Mouse (Mus musculus): Measurements from ENCODE around the gene Snta1.

The Snta1 gene

GRCm38 (mm10) chr2:154422181-154422580, 14.3 kb upstream of the Snta1 start:
- DNase-seq (ENCODE audit: low spot score in 2 of 2), result no peak

DNA sequence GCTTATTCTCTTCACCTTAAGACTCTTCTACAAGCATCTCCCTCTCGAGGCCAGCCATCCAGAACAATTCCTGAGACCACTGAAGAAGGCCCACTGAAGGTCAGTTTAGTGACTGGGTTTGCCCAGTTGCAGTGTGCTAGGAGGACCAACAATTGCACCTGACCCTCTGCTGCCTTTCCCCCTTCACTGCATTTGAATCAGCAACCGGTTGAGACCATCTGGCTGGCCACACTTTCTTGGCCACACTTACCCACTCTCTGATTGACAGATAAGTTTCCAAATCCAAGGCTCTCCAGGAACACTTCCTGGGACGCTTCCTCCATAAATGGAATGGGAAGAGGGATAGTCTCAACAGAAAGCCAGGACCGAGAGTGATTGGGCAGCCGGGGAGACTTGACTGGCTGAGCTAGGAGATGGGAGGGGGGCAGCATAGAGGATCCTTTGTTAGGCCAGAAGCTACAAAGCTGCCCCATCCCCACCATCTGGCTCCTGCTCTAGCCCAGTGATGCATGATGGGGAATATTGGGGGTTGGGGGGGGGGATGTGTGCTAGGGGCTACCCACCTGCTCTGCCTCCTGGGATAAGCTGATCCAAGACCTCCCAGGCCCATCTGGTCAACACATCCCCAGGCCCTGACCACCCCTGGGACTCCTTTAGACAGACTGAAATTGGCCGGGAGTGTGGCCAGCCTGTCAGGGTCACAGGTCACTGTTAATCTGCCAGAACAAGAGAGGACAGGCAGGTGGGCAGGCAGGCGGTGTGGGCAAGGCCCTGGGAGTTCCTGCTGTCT, 13.2 kb upstream of the Snta1 start:
- no peak for DNase-seq (ENCODE audit: low spot score in 2 of 2)

DNA sequence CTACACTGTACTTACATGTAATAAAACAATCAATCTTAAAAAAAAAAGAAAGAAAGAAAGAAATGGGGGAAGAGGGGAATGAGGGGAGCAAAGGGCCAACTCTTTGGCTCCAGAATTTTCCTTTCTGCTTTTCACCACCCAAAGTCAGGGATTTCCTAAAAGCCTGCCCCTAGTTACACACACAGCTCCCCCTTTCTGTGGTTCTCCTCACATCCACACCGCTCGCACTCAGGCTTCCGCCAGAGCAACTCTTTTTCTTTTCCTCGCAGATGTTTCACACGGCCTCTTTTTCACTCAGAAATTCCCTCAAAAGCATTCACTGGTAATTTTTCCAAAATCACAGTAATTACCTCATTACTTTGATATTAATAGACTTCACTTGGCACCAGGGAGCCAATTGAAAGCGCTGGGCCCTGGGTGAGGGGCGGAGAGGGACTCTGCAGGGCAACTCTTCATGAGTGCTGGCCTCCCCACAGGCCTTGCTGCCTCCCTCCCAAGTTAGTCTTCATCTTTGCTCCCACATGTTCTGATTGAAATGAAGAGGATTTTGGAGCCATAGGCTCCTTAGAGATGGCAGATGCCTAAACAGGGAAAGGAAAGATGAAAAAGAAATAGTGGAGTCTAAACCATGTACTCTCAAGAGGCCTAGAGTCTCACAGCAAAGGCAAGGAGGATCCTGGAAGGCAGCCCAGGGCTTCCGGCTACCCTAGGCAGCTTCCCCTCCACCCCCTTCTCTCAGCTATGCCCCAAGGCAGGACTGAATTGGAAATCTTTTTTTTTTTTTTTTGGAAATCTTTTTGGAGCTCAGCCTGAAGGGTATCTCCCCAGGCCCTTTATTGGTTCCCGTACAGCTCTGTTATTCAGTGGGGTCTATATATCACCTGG, 12.0 kb upstream of the Snta1 start:
- no peak for DNase-seq (ENCODE audit: low spot score in 2 of 2)

- DNase-seq (ENCODE audit: low spot score in 2 of 2), result no peak
Measured at GRCm38 (mm10) chr2:154418001-154418400, 10.1 kb upstream of the Snta1 start.

GRCm38 (mm10) chr2:154417107-154417506, 9.2 kb upstream of the Snta1 start:
- peak; percentile 40 to 65 for DNase-seq (ENCODE audit: low spot score in 2 of 2)

DNA sequence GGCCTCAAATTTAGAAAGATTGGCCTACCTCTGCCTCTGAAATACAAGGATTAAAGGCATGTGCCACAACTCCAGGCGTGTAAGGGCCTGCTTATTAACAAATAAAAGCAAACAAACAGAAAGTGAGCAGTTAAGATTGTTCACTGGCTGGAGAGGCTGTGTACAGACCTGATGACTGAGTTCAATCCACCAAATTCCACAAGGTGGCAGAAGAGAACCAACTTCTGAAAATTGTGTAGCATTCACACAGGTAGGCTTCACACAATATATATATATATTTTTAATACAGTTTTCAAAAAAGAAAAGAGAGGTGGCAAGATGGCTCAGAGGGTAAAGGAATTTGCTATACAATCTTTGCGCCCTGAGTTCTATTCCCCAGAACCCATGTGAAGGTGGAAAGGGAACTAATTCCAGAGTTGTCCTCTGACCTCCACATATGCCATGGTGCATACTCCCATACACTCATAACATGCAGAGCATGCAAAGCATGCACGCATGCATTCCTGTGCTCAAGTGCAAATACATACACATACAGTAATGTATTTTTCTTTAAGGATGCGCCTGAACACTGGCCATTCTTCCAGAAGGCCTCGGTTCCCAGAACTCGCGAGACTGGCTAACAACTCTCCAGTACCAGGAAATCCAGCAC, 4.2 kb upstream of the Snta1 start:
- DNase-seq (ENCODE audit: low spot score in 2 of 2), result peak in 1 of 2 experiments; percentile 30

GRCm38 (mm10) chr2:154410355-154410754, 2.5 kb upstream of the Snta1 start:
- DNase-seq (ENCODE audit: low spot score in 2 of 2), result peak in 1 of 2 experiments; percentile 27

DNA sequence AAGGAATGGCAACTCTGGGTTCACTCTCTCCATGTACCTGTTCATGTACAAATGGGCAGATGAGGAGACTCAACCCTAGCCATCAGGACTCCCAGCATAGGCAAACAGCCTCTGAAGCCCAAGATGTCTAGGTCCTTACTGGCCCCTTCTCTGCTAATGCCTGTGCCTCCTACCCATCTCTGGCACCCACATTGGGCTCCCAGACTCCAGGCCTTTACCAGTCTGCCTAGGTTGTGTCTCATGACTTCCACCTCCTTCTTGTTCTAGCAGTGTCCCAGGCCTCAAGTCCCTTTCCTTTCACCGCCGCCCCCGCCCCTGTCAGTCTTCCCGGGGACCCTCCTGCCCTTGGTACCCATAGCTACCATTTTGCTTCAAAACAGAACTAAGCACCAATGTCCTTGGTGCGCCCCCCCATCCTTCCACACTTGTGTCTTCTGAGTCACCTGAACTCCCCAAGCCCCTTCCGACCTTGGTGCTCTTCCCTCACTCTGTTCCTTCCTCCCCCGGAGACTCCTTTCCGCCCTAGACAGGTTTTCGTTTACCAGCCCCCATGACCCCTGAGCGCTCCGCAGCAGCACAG, 746 bp downstream of the Snta1 start:
- DNase-seq (ENCODE audit: low spot score in 2 of 2), result no peak

GRCm38 (mm10) chr2:154405447-154405994, 2.4 kb downstream of the Snta1 start:
- DNase-seq (ENCODE audit: low spot score in 2 of 2), result no peak

- DNase-seq (ENCODE audit: low spot score in 2 of 2), result peak in 1 of 2 experiments; percentile 14
Measured at GRCm38 (mm10) chr2:154402811-154403210, 5.1 kb downstream of the Snta1 start.

DNA sequence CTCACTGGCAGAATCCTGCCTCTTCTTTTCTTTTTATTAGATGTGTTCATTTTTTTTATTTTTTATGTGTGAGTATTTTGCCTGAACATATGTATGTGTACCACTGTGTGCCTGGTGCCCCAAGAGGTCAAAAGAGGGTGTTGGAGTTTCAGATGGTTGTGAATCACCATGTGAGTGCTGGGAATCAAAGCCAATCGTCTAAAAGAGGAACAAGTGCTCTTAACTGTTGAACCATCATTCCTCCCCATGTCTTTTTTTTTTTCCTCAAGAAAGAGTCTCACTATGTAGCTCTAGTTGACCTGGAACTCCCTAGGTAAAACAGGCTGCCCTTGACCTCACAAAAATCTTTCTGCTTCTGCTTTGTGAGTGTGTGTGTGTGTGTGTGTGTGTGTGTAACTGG, 5.9 kb downstream of the Snta1 start:
- DNase-seq (ENCODE audit: low spot score in 2 of 2), result no peak

- DNase-seq (ENCODE audit: low spot score in 2 of 2), result no peak
Measured at GRCm38 (mm10) chr2:154399325-154399724, 8.6 kb downstream of the Snta1 start.

DNA sequence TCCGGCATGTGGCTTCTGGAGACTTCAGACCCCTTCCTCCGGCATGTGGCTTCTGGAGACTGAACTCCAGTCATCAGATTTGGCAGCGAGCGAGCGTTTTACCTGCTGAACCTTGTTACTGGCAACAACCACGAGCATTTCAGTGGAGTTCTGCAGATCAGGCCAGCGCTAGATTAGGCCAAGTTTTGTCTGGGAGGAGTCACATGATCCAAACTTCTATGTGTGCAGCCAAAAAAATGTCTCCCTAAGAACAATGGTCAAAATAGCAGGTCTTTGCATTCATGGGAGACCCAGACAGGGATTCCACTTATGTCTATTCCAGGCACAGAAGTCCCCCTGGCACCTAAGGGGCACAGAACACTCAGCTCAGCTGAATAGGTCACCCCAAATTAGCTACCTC, 9.6 kb downstream of the Snta1 start:
- DNase-seq (ENCODE audit: low spot score in 2 of 2), result no peak

DNA sequence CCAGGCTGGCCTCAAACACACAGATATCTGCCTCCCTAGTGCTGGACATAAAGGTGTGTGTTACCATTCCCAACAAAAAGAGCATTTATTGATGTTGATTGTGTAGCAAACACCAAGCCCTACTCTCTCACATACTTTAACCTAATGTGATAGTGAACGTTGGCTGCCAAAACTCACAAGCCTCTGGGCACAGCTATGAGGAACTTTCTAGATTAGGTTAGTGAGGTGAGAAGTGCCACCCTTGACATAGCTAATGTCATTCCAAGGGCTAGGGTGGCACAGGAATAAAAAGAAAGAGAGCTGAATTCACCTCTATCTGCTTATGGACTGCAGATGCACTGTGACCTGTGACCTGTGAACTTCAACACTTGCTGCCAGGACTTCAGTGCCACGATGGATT, 11.4 kb downstream of the Snta1 start:
- DNase-seq (ENCODE audit: low spot score in 2 of 2), result no peak

GRCm38 (mm10) chr2:154394602-154395001, 13.3 kb downstream of the Snta1 start:
- DNase-seq (ENCODE audit: low spot score in 2 of 2), result no peak

DNA sequence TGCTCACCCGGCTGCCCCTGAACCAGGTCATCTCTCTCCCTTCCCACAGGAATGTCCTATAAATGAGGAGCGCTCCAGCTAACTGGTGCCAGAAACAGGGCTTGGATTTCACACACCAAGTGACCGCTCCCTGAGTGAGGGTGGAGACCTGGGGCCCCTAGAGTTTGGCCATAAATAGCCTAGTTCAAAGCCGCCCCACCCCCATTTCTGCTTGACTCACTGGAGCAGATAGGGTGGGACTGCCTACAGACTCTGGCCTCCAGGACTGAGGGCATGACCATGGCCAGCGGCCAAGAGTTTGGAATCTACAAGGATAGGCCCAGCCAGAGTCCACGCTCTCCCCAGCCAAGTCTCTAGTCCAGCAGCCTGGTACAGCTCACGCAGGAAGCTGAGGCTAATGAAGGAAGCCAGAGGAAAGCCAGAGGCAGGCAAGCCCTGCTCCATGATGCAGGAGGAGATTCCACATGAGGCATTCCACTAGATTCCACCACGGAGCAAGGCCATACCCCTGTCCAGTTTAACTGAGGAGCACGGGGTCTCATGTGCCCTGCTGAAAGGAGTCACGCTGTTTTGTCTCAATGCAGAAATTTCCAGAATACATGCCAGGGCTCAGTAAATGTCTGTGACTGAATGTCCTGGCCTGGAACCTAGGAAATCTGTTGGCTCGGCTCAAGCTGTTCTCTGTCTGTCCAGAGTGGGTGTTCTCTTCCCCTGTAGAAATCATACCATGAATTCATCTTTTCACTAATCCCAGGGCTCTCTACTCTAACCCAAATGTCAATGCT, 17.5 kb downstream of the Snta1 start:
- peak in 1 of 2 experiments; percentile 82 for DNase-seq (ENCODE audit: low spot score in 2 of 2)

- DNase-seq (ENCODE audit: low spot score in 2 of 2), result no peak
Measured at GRCm38 (mm10) chr2:154379103-154379502, 28.8 kb downstream of the Snta1 start.

DNA sequence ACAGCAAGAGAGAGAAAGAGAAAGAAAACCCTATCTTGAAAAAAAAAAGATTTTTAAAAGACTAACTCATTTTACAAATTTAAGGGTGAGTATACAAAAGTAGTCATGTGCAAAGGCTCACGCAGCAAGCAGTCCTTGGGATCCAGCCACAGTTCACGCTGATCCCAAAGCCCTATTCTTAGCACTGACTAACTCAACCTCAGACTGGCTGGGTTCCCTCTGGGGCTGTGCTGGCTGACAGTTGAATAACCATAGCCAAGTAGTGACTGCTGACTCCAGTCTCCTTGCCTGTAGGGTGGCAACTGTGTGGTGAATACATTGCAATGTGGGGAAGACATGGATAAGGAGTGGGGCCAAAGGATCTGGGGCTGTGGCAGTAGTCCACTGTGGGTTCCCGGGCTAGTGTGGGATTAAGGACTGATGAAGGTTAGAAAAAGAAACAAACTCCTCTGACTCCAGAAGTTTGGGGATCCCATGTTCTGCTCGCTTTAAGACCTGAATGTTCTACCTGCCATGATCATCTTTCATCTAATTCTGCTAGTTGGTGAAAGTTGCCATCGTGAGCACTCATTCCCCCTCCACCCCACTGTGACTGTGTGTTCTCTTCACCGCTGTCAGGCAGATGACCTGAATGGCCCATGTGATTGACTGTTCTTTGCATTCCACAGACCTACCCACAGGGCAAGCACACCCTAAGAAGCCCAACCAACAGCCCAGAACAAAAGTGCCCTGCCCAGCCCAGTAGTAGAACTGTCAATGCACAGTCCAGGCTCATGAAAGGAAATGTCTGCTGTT, 32.9 kb downstream of the Snta1 start:
- peak in 1 of 2 experiments; percentile 24 for DNase-seq (ENCODE audit: low spot score in 2 of 2)

DNA sequence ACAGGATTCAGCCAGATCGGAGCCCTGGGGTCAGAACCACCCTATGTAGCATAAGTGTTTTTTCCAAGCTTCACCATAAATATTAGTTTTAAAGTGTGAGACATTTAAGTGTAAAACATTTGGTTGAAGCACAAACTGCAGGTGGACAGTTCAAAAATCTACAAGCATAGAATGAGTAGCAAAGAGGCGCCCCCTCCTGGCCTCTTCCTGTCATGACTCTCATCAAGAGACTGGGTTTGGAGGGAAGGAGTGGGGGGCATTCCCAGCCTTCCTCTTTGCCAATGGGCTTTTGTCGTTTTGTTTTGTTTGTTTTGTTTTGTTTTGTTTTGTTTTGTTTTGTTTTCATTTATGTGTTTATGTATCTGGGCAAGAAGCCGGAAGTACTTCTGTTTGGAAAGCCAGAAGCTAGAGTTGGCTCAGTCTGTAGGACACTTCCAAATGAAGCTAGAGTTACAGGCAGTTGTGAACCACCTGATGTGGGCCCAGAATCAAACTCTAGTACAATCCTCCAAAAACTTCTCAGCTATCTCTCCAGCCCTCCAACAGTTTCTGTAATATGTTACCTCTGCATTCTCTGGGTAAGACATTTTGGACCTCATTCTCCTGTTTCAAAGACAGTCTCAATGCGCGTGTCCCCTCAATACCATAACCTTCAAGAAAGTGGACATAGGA, 33.8 kb downstream of the Snta1 start:
- no peak for DNase-seq (ENCODE audit: low spot score in 2 of 2)

All from urinary bladder, adult 18-20 months (tissue).